Mouse (Mus musculus): ENCODE data around the gene Slc4a8. TPM values are rescaled to one million over a fixed set of nuclear protein-coding genes. Genes with fewer than 3 reads are reported as not detected.
A peak's percentile ranks its signal among the peaks of the same experiment; 100 is the strongest.
"Not testable (repeated sequence)": the region's sequence is repeated elsewhere in the genome, so short reads cannot be mapped to it uniquely, and the experiment has no call there.

The Slc4a8 gene
- total RNA-seq, 2 experiments from 2014 or later, result 1.6 to 1.7 TPM

DNA sequence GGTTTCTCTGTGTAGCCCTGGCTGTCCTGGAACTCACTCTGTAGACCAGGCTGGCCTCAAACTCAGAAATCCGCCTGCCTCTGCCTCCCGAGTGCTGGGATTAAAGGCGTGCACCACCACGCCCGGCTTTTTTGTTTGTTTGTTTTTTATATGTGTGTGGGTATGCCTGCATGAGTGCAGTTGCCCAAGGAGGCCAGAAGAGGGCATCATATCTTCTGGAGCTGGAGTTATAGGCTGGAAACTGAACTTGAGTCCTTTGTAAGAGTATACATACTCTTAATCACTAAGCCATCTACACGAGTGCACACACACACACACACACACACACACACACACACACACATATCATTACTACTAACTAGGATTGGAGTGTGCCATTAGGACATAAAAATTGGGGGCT, 12.3 kb downstream of the Slc4a8 start:
- not testable (repeated sequence) for DNase-seq

DNA sequence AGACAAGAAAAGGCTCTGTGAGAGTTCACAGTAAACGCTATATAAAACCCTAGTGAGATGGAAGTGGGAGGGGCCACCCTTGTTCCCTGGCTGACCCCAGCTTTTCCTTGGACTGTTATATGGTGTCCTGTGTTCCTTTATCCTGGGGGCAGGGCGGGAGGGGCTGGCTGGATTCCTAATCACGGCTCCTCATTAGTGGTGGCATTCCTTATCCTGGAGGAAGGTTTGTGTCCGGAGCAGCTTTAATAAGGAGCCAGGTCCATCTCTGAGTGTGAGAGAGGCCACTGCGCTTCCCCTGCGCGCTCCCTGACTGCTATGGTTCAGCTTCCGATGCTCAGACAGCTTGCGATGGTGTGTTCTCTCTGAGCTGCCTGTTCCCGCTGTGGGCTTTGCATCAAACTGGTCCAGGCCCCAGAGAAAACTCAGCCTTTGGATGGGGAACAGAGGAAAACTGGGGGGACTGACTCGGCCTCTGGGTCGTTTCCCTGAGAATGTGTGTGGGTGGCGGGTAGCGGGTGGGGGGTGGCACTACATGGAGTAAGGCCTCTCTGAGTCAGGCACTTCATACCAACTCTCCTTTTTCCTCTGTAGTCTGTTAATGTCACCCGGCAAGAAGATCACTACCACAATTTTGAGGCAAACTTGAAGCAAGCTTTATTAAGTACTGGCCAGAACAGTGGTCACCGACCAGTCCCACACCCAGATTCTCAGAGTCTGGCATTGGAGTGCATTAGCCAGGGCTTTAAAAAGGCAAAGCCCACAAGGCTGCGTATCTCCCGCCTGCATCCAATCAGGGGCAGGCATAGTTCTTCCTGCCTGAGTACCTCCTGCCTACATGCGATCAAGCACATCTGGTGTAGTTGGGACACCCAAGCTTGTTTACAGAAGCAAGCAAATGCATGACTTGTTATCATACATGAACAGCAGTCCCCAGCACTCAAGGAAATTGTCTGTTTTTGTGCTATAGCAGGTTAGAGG, 13.9 kb downstream of the Slc4a8 start:
- DNase-seq, result no peak

GRCm38 (mm10) chr15:100776424-100776823, 14.9 kb downstream of the Slc4a8 start:
- no peak for DNase-seq

- DNase-seq, result no peak
Observed at GRCm38 (mm10) chr15:100777020-100778016, 15.8 kb downstream of the Slc4a8 start.

- DNase-seq, result no peak
Observed at GRCm38 (mm10) chr15:100779896-100780295, 18.3 kb downstream of the Slc4a8 start.

DNA sequence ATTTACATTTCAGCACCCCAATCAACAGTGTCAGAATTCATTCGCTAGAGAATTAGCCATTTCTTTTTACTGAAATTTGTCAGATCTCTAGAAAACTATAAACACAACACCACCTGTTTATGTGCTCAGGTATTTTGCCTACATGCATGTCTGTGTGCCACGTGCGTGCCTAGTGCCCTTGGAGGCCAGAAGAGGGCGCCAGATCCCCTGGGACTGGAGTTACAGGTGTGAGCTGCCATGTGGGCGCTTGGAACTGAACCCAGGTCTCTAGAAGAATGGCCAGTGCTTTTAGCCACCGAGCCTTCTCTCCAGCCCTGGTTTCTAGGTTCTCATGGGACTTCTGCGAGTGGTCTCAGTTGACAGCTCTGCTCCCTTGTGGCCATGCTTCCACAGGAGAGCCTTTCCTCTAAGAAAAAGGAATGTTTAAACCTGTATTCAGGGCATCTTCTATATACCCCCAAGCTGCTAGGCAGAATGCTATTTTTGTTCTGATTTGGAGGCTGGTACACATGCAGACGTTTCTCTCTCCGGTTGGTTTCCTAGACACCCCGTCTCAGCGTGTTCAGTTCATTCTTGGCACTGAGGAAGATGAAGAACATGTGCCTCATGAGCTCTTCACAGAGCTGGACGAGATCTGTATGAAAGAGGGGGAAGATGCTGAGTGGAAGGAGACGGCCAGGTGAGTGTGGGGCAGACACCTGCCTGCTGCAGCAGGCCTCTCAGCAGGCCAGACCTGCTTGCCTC, 21.9 kb downstream of the Slc4a8 start:
- no peak for DNase-seq

DNA sequence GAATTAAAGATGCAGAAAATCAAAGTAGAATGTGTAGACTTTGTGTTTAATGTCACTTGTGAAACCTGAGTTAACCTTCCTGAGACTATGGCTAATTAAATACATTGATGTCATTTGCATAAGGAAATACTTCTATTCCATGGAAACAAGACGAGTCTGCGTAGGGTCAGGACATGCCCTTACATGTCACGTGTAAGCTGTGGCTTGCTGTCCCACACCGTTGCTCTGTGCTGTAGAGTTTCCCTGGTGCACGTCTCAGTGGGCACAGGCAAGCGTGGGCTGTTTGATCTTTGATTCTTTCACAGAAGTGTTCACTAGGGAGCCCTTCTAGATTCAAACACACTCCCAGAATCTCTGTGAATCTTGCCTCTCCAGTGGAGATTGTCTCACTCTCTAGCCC, 28.7 kb downstream of the Slc4a8 start:
- DNase-seq, result no peak

- no peak for DNase-seq
Observed at GRCm38 (mm10) chr15:100792324-100792723, 30.8 kb downstream of the Slc4a8 start.

DNA sequence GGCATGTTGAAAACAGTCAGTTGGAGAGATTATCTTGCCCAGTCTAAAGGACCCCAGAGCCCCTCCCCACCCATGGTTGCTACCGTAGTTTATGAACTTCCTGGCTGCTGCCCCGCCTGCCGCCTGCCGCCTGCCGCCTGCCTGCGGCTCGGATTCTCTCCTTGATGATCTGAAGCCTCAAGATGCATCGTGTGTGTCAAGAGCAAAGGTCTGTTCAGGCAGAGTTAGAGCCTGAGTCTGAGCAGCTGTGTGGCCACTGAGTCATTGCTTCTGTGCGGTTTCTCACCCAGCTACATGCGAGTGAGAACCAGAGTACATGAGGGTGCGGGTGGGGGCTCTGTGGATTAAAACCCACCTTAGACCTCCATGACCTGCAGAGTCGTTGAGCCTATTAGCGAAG, 39.4 kb downstream of the Slc4a8 start:
- no peak for DNase-seq

DNA sequence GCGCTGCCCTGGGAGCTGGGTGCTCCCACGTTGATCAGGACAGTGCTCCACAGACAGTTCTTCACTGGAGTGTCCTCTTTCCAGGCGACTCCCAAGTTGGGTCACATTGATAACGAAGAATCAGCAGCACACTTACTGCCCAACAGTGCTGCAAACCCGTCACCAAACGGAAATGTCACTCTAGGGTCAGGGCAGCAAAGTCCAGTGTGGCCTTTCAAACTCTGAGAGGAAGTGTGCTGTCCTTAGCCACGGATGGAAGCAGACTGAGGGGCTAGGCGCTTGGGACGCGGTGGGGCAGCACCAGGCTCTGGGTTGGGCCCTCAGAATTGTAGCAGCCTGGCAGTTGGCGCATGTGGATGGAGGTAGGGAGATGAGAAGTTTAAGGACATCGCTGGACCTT, 46.5 kb downstream of the Slc4a8 start:
- no peak for DNase-seq

GRCm38 (mm10) chr15:100808484-100808883, 46.9 kb downstream of the Slc4a8 start:
- no peak for DNase-seq

- DNase-seq, result no peak
Observed at GRCm38 (mm10) chr15:100810243-100810642, 48.7 kb downstream of the Slc4a8 start.

- no peak for DNase-seq
Observed at GRCm38 (mm10) chr15:100813501-100813900, 52.0 kb downstream of the Slc4a8 start.

DNA sequence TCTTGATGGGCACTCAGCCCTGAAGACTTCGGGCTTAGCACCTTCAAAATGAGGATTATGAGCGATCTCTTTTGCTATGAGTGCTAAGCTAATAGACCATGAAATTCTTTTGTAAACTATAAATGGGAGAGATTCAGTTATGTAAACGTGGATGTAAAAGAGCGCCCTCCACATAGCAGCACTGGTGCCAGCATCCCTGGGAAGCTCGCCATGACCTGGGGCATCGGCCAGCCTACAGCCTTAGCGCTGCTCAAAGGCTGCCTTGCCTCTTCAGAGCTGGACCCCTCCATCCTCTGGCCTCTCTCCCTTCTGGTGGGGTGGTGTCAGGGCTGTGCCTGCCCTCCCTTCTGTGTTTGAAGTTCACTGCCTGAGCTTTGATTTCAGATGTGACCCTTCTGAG, 52.5 kb downstream of the Slc4a8 start:
- DNase-seq, result no peak

- DNase-seq, result no peak
Observed at GRCm38 (mm10) chr15:100815310-100815709, 53.8 kb downstream of the Slc4a8 start.

- DNase-seq, result no peak
Observed at GRCm38 (mm10) chr15:100818860-100819259, 57.3 kb downstream of the Slc4a8 start.

GRCm38 (mm10) chr15:100821824-100822223, 60.3 kb downstream of the Slc4a8 start:
- no peak for DNase-seq

DNA sequence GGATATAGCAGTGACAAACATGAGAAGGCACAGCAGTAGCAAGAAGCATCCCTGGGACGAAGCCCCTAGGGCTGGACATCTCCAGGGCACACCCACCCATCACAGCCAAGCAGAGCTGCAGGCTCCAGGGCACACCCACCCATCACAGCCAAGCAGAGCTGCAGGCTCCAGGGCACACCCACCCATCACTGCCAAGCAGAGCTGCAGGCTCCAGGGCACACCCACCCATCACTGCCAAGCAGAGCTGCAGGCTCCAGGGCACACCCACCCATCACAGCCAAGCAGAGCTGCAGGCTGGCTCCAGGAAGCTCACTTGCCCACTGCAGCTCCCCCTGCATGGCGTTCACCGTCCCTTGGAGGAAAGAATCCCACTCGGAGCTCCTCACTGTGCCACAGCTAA, 60.8 kb downstream of the Slc4a8 start:
- peak; percentile 36 for DNase-seq

DNA sequence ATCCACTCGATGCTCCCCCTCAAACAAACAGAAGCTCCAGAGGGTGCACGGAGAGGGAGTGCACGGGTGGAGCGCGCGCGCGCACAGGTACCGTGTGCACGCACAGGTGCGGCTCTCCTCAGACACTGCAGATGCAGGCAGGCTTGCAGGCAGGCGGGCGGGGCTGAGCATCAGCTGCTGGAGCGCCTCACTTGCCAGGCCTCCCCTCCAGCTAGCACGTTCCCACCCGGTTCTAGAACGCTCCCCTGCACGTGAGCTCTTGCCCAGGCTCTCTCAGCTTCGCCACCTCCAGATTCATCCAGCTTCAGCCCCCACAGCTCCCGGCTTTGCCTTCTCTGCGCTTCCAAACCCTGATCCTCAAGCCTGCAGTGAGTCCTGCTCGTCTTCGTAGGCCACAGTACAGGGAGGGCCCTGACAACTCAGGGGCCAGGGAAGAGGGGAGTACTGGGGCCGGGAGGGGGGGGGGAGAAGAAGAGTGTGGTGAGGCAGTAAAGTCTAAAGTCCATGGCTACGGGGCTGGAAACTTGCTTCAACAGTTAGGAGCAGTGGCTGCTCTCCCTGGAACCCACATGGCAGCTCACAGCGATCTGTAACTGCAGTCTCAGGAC, 63.8 kb downstream of the Slc4a8 start:
- DNase-seq, result no peak

- no peak for DNase-seq
Observed at GRCm38 (mm10) chr15:100826076-100826475, 64.5 kb downstream of the Slc4a8 start.

DNA sequence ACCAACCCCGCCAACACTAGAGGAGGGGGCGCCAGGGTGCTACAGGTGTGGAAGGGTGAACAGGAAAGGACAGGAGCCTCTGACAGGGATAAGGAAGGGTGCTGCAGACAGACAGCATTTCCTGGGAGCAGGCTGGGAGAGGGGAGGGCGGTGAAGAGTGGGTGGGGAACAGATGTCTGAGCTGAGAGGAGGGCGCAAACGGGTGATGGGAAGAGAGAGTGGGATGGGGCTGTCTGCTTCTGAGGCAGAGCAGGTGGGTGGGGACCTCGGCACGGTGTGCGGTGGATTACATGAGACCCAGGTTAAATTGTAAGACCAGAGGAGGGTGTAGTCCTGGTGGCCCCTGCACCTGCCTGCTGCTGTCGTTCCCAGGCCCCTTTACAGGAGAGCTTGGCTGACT, 68.2 kb downstream of the Slc4a8 start:
- no peak for DNase-seq

DNA sequence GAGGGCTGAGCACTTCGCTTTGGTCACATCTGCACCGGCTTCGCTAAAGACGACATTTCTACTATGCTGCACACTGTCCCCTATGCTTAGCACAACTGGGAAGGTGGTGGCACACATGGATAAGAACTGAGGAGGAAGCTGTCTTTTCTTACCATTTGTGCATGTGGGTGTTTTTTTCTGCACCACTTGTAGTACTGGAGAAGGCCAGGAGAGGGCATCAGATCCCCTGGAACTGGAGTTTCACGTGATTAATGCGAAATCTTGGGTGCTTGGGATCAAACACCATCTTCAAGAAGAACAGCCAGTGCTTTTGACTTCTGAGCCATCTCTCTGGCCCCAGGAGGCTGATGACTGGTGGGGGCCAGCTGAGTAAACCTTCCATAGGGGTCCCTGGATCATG, 69.1 kb downstream of the Slc4a8 start:
- no peak for DNase-seq
